Comparison of ENCODE assay signal across 8 mouse cellular contexts in genomic region chr9:20491858-20492526, GRCm38 (mm10). TPM values are rescaled to one million over a fixed set of nuclear protein-coding genes. Genes with fewer than 3 reads are reported as not detected.
DNase-seq lines count a peak whose midpoint lies in the region; ATAC-seq lines count a peak whose summit lies in the region.

No protein-coding gene starts in this region.

- H3K9ac ChIP-seq in forebrain, embryonic 11.5 days (ENCODE audit: low read length), result peak overlapping the region; percentile 87
- H3K9ac ChIP-seq in liver, embryonic 13.5 days, result peak overlapping the region; percentile 81

- no peaks in the 10 kb centered on the region for H3K27me3 ChIP-seq in forebrain, embryonic 11.5 days (ENCODE audit: control insufficient read depth, insufficient read depth, low read length)
- H3K27me3 ChIP-seq in liver, embryonic 13.5 days, result no peaks in the 10 kb centered on the region

- WGBS in forebrain, embryonic 11.5 days, result 14% methylated on average over 20 of the region's 20 CpGs
- 5% methylated on average over 20 of the region's 20 CpGs for WGBS in liver, embryonic 13.5 days (ENCODE audit: insufficient replicate concordance)

- no peak for ATAC-seq in forebrain, embryonic 11.5 days (replicated peaks; ENCODE audit: low FRiP score)
- no peak for ATAC-seq in liver, embryonic 13.5 days (ENCODE audit: low read depth)
- no peak for ATAC-seq in activated CD4-positive, CD25-positive, alpha-beta regulatory T cell, adult 4 months

- peaks cover 2% of the 10 kb centered on the region; the same call in 1 of the 2 replicates for H3K4me1 ChIP-seq in forebrain, embryonic 11.5 days (replicated peaks; ENCODE audit: control insufficient read depth, insufficient read depth, low read length)
- peaks cover 34% of the 10 kb centered on the region for H3K4me1 ChIP-seq in liver, embryonic 13.5 days (replicated peaks)

- DNase-seq in embryo, embryonic 11 days, result peak; percentile 6
- no peak for DNase-seq in embryo, embryonic 10.5 days (ENCODE audit: low spot score)
- DNase-seq in A20 (ENCODE audit: low read depth, low spot score), result peak; percentile 53
- no peak for DNase-seq in forebrain, embryonic 11.5 days (ENCODE audit: low spot score)
- DNase-seq in liver, embryonic 13.5 days, result no peak
- no peak for DNase-seq in gastrocnemius, postnatal 36 days
- DNase-seq in gastrocnemius, adult 8-10 months (ENCODE audit: low spot score in 2 of 2), result no peak

- no peaks in the 10 kb centered on the region for H3K9me3 ChIP-seq in forebrain, embryonic 11.5 days (ENCODE audit: control insufficient read depth, low read length)
- H3K9me3 ChIP-seq in liver, embryonic 13.5 days (replicated peaks), result no peaks in the 10 kb centered on the region

- intact Hi-C loops in gastrocnemius, postnatal 36 days (cut with DNase I), result no loop called here

- H3K36me3 ChIP-seq in forebrain, embryonic 11.5 days (ENCODE audit: control insufficient read depth, insufficient read depth, low read length), result peaks cover 4% of the 10 kb centered on the region; the same call in 1 of the 2 replicates
- peaks cover 13% of the 10 kb centered on the region for H3K36me3 ChIP-seq in liver, embryonic 13.5 days

- H3K4me3 ChIP-seq in forebrain, embryonic 11.5 days (ENCODE audit: low read depth, low read length), result peak overlapping the region; percentile 92
- H3K4me3 ChIP-seq in liver, embryonic 13.5 days (replicated peaks), result peak overlapping the region; percentile 75

- peak overlapping the region; percentile 81 for H3K4me2 ChIP-seq in forebrain, embryonic 11.5 days (ENCODE audit: low read depth, low read length, severe bottlenecking)
- peak overlapping the region; percentile 82 for H3K4me2 ChIP-seq in liver, embryonic 13.5 days

- H3K27ac ChIP-seq in forebrain, embryonic 11.5 days (ENCODE audit: low read depth, low read length), result peak overlapping the region; percentile 91
- H3K27ac ChIP-seq in liver, embryonic 13.5 days, result peak overlapping the region; percentile 98

RNA-seq across cellular contexts. Expression of gene Zfp426, which starts 0.6 kb away (rescaled TPM):
- polyA plus RNA-seq in forebrain, embryonic 11.5 days (2014; fragmentation: Nextera tagmentation; extraction: Ambion mirVana), result 29.1 and 35.4 TPM in 2 replicates
- 6.7 and 7.9 TPM in 2 replicates for polyA plus RNA-seq in liver, embryonic 13.5 days (2015; fragmentation: Nextera tagmentation; extraction: Ambion mirVana)
- 10 to 100 TPM; 26.5 to 28.3 TPM for polyA plus RNA-seq in activated CD4-positive, CD25-positive, alpha-beta regulatory T cell, adult 4 months (2017; shearing (Covaris generic))
- total RNA-seq in gastrocnemius, postnatal 36 days (2021), result 1 to 10 TPM; 6.1 to 8.2 TPM
- total RNA-seq in gastrocnemius, adult 8-10 months (2022), result 1 to 10 TPM; 7.3 to 9.6 (median 8.2) TPM

RNA-seq across cellular contexts. Expression of gene Zfp266, which starts 29.2 kb away (rescaled TPM):
- polyA plus RNA-seq in forebrain, embryonic 11.5 days (2014; fragmentation: Nextera tagmentation; extraction: Ambion mirVana), result 142 and 161 TPM in 2 replicates
- 16.0 and 17.7 TPM in 2 replicates for polyA plus RNA-seq in liver, embryonic 13.5 days (2015; fragmentation: Nextera tagmentation; extraction: Ambion mirVana)
- polyA plus RNA-seq in activated CD4-positive, CD25-positive, alpha-beta regulatory T cell, adult 4 months (2017; shearing (Covaris generic)), result 10 to 100 TPM; 44.4 to 47.6 TPM
- total RNA-seq in gastrocnemius, postnatal 36 days (2021), result 10 to 100 TPM; 14.0 to 16.2 TPM
- 10 to 100 TPM; 13.4 to 20.6 (median 18.9) TPM for total RNA-seq in gastrocnemius, adult 8-10 months (2022)

RNA-seq across cellular contexts. Expression of gene Zfp26, which starts 32.0 kb away (rescaled TPM):
- 29.9 and 32.3 TPM in 2 replicates for polyA plus RNA-seq in forebrain, embryonic 11.5 days (2014; fragmentation: Nextera tagmentation; extraction: Ambion mirVana)
- 4.4 and 5.4 TPM in 2 replicates for polyA plus RNA-seq in liver, embryonic 13.5 days (2015; fragmentation: Nextera tagmentation; extraction: Ambion mirVana)
- 10 to 100 TPM; 16.1 to 25.9 TPM for polyA plus RNA-seq in activated CD4-positive, CD25-positive, alpha-beta regulatory T cell, adult 4 months (2017; shearing (Covaris generic))
- 1 to 10 TPM; 7.6 to 9.4 TPM for total RNA-seq in gastrocnemius, postnatal 36 days (2021)
- total RNA-seq in gastrocnemius, adult 8-10 months (2022), result 1 to 10 TPM; 5.8 to 10.0 (median 8.8) TPM

Comparison
In these comparisons a context has a peak if more than half of its experiments do, and no peak if none do; other contexts are left out.
1. DNase-seq: peak in embryo, embryonic 11 days (single experiment) and A20 (single experiment); none in embryo, embryonic 10.5 days (single experiment), forebrain, embryonic 11.5 days (single experiment), liver, embryonic 13.5 days (single experiment), gastrocnemius, postnatal 36 days (0 of 2) and gastrocnemius, adult 8-10 months (0 of 2).